Mouse (Mus musculus): ENCODE measurements around the gene Scamp5. TPM values are rescaled to one million over a fixed set of nuclear protein-coding genes. Genes with fewer than 3 reads are reported as not detected.

Scamp5 gene
- polyA plus RNA-seq, 1 experiment from 2014 or later, result 65.1 TPM

DNA sequence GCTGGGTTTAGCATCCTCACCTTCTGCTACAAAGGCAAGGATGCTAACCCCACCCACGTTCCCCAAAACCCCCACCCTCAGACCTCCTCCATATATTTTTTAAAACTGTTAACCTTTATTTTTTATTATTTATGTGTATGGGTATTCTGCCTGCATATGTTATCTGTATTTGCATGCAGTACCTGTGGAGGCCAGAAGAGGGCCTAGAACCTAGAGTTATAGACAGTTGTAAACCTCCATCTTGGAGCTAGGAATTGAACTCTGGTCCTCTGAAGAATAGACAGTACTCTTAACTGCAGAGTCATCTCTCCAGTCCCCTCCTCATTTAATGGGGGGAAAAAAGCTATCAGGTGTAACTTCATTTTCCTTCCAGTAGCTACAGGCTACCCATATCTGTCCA, 18.1 kb downstream of the Scamp5 start:
- Histone ChIP-seq H3K4me2 (no peak overlapping the region), H3K27ac (replicated peaks) (no peak overlapping the region), H3K27me3 (no peaks in the 10 kb centered on the region), H3K9me3 (no peaks in the 10 kb centered on the region), H3K9ac (no peak overlapping the region), H3K4me1 (replicated peaks) (no peaks in the 10 kb centered on the region), H3K4me3 (no peak overlapping the region), H3K36me3 (peaks cover 66% of the 10 kb centered on the region)
- no peak for ATAC-seq (ENCODE audit: low read depth)
- WGBS, result 85% methylated on average over 1 of the region's 1 CpGs

DNA sequence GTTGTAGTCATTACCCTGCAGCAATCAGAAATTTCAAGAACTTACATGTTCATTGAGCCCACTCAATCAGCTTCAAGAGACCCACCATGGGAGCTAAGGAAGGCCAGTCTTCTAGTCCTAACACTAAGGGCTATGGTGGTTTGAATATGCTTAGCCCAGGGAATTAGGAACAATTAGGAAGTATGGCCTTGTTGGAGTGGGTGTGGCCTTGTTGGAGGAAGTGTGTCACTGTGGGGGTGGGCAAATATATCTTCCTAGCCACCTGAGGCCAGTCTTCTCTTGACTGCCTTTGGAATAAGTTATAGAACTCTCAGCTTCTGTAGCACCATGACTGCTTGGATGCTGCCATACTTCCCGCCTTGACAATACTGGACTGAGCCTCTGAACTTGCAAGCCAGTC, 27.2 kb downstream of the Scamp5 start:
- 95% methylated on average over 1 of the region's 1 CpGs for WGBS
- 0 out of 2 replicates have a peak, but pooled peaks have one; percentile 4 for ATAC-seq (ENCODE audit: low read depth)
- Histone ChIP-seq H3K36me3 (peaks cover 39% of the 10 kb centered on the region), H3K9me3 (no peaks in the 10 kb centered on the region), H3K27ac (replicated peaks) (no peak overlapping the region), H3K4me2 (no peak overlapping the region), H3K27me3 (no peaks in the 10 kb centered on the region), H3K9ac (no peak overlapping the region), H3K4me3 (no peak overlapping the region), H3K4me1 (replicated peaks) (peaks cover 9% of the 10 kb centered on the region)

DNA sequence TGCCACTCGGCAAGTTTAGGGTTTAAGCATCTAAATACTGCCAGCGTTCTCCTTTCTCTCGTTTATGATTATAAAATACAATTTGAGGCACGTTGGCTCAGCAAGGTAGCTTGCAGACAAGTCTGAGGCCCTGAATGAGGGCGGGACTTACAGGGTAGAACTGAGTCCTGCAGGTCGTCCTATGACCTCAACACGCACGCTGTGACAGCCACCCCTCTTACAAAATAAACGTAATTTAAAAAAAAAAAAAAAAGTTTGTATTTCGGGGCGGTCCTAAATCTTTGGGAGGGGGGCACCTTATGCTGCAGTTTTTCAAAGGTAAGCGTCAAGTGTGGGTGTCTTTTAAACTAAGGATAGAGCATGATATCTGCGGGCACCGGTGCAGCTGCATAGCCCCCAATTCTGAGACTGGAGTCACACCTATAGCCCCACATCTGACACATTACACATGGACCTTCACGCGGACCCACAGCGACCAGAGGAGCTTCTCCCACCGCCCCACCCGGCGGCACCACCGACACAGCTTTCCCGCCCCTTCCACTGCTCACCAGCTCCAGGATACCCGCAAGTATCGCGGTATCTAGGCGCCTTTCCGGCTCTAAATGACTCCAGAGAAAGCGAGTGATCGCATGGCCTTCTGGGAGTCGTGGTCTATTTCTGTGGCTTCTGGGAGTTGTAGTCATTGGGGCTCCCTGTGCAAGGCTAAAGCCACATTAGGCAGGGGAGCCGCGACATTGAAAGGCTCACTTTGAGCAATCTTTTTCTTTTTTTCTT, 28.2 kb downstream of the Scamp5 start, which contains the start of gene Ppcdc:
Ppcdc (minus strand) TSS at position 603 of the 774 bp plus-strand sequence.
- Histone ChIP-seq H3K4me2 (peak within 1 kb of the TSS; percentile 66), H3K9ac (peak within 1 kb of the TSS; percentile 74), H3K36me3 (peaks cover 30% of the 10 kb centered on the region), H3K27ac (replicated peaks) (peak within 1 kb of the TSS; percentile 54), H3K9me3 (no peaks in the 10 kb centered on the region), H3K4me1 (replicated peaks) (peaks cover 9% of the 10 kb centered on the region), H3K4me3 (peak within 1 kb of the TSS; percentile 52), H3K27me3 (no peaks in the 10 kb centered on the region)
- 3% methylated on average over 32 of the region's 32 CpGs for WGBS
- peak; percentile 97 for ATAC-seq (ENCODE audit: low read depth)

DNA sequence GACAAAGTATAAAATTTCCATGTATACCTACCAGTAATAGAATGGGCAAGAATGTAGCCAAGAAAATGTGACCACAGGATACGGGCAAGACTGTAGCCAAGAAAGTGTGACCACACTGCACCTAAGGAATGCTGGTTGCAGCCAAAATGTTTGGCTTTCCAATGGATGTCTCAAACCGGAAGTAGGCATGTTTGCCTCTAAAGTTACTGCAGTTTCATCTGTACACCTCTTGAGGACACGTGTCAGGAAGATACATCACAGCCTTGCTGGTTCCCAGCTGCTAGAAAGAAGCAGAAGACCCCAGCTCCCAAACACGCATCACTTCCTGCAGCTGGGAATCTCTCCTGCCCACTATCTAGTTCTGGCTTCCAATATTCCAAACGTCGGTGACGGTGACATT, 28.8 kb downstream of the Scamp5 start:
- ATAC-seq (ENCODE audit: low read depth), result no peak
- WGBS, result 53% methylated on average over 7 of the region's 7 CpGs
- Histone ChIP-seq H3K27me3 (no peaks in the 10 kb centered on the region), H3K4me2 (peak overlapping the region; percentile 66), H3K27ac (replicated peaks) (no peak overlapping the region), H3K4me1 (replicated peaks) (peaks cover 9% of the 10 kb centered on the region), H3K9me3 (no peaks in the 10 kb centered on the region), H3K4me3 (peak overlapping the region; percentile 52), H3K9ac (peak overlapping the region; percentile 74), H3K36me3 (peaks cover 24% of the 10 kb centered on the region)

DNA sequence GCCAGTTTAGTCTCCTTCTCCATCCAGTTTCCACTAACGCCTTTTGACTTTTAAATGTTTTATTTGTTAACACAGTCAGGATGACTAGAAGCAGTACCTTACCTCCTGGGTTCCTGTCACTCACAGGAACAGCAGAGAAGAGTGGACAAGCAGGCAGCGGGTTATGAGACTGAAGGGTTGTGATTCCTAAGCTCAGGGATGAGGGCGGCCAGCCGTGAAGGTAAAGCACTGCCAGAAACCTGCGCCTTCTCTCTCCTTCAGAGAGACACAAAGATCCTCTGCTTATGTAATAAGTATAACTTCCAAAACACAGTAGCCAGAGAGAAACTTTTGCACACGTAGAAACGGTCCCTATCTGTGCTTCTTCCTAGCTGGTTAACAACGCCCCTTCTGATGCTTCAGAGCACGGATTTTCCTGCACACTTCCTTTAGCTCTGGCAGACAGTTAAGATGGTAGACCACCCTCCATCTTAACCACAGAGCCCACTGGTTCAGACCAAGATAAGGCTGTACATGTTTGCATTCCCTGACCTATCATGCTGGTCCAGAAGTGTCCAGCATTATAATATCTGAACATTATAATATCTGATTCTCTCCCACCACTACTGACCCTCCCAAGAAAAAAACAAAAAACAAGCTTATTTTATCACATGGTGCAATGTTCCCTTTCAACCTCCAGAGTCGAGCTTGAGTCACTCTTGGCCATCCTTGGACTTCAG, 29.8 kb downstream of the Scamp5 start:
- ATAC-seq (ENCODE audit: low read depth), result no peak
- Histone ChIP-seq H3K4me1 (replicated peaks) (peaks cover 14% of the 10 kb centered on the region), H3K9me3 (no peaks in the 10 kb centered on the region), H3K9ac (no peak overlapping the region), H3K4me3 (no peak overlapping the region), H3K27ac (replicated peaks) (no peak overlapping the region), H3K4me2 (no peak overlapping the region), H3K27me3 (no peaks in the 10 kb centered on the region), H3K36me3 (peaks cover 15% of the 10 kb centered on the region)
- WGBS, result 85% methylated on average over 10 of the region's 10 CpGs

DNA sequence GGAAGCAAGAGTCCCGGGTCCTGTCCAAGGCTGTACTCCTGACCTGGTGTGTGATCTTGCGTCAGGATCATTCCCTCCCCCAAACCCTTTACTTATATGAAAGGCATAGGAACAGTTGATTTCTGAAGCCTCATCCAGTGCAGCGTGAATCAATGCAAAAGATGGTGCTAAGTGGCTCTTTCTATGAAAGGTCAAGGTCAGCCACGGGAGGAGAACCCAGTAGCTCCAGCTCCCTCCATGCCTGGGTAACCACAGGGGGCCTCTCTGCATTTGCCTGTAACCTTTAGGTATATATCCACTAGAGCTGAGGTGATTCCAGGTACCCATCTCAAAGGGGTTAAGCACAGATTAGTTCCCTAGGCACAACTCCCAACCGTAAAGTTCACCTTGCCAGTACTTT, 31.7 kb downstream of the Scamp5 start:
- ATAC-seq (ENCODE audit: low read depth), result no peak
- H3K4me3 ChIP-seq, result no peak overlapping the region

DNA sequence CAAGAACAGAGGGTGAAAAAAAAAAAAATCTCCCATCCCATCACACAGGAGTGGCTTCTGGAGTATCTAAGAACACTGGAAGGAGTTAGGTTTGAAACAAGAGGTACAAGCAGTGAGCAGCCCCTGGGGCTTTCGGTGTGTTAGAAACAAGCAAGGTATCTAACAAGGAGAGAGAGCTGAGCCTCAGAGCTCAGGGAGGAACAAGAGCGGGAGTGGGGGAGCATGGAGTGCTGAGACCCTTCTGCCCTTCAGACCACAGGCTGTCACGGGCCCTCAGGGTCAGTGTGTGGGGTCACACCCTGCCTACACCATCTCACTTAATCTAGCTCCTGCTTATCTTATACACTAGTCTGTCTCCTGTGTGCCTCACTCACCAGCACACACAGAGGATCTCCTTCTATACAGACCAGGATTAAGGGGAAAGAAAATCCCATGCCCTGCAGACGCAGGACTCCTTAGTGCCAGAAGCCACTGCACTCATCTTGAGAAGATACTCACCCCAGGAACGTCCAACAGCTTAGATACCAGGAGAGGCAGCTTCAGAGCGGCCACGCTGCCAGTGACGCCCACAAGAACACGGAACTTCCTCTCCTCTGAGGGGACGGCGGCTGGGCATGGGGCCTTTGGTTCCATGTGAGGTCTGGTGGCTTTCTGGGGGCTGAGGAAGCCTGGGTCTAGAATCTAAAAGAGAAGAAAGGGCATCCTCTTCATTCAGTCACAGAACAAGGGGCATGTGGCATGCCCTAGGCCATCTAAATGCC, 33.3 kb downstream of the Scamp5 start:
- Histone ChIP-seq H3K4me2 (no peak overlapping the region), H3K27ac (replicated peaks) (no peak overlapping the region), H3K4me1 (replicated peaks) (peaks cover 30% of the 10 kb centered on the region), H3K9me3 (no peaks in the 10 kb centered on the region), H3K36me3 (peaks cover 4% of the 10 kb centered on the region; the same call in 1 of the 2 replicates), H3K9ac (no peak overlapping the region), H3K4me3 (no peak overlapping the region), H3K27me3 (no peaks in the 10 kb centered on the region)
- ATAC-seq (ENCODE audit: low read depth), result no peak
- WGBS, result 89% methylated on average over 11 of the region's 11 CpGs

More for the DNA sequence above, 31.7 kb downstream of the Scamp5 start:
- Histone ChIP-seq H3K4me1 (replicated peaks) (peaks cover 25% of the 10 kb centered on the region), H3K4me2 (no peak overlapping the region), H3K9me3 (no peaks in the 10 kb centered on the region), H3K27ac (replicated peaks) (no peak overlapping the region), H3K27me3 (no peaks in the 10 kb centered on the region), H3K9ac (peak overlapping the region; percentile 17; the same call in 1 of the 2 replicates), H3K36me3 (peaks cover 4% of the 10 kb centered on the region; the same call in 1 of the 2 replicates)
- WGBS, result 87% methylated on average over 5 of the region's 5 CpGs

DNA sequence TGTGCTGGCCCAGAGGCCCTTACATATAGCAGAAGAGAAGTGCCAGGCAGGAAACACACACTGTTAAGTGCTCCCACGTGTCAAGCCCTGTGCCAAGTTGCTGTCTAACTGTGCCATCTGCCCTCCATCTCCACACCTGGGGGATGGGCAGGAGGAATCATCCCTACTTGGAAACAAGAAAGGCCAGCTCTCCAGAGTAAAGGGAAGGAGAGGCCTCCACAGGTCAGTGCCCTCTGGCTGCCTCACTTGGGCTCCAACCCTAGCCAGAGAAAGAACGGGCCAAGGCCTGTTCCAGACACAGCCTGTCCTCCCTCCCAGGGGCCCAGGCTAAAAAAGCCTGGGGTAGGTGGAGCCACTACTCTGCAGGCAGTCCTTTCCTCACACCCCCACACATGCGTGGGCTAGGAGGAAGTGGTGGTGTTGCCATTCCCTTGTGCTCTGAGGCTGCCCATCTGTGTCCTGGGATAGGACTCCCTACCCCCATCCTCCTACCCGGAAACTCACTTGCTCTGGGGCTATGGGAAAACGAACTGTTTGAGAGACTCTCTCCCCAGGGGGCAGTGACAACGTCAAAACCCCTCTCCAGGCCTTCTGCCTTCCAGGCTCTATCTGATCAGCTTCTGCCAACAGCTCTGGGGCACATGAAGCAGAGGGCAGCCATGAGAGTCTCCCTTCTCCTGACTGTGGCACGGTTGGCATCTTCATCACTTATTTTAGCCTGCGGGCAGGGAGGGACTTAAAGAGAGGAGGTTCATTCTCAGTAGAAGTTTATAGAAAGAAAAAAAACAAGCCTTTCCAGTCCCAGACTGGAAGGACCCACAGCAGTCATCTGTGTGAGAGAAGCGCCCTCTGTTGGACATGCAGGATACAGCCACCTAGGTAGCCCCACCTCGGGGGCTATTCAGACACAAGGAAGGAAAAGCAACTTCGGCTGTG, 34.5 kb downstream of the Scamp5 start:
- Histone ChIP-seq H3K4me1 (replicated peaks) (peaks cover 21% of the 10 kb centered on the region), H3K9me3 (no peaks in the 10 kb centered on the region), H3K36me3 (peaks cover 4% of the 10 kb centered on the region; the same call in 1 of the 2 replicates), H3K27me3 (no peaks in the 10 kb centered on the region), H3K27ac (replicated peaks) (peak overlapping the region; percentile 49), H3K4me2 (no peak overlapping the region), H3K9ac (peak overlapping the region; percentile 41; the same call in 1 of the 2 replicates), H3K4me3 (no peak overlapping the region)
- ATAC-seq (ENCODE audit: low read depth), result peak; percentile 55
- 16% methylated on average over 11 of the region's 11 CpGs for WGBS

DNA sequence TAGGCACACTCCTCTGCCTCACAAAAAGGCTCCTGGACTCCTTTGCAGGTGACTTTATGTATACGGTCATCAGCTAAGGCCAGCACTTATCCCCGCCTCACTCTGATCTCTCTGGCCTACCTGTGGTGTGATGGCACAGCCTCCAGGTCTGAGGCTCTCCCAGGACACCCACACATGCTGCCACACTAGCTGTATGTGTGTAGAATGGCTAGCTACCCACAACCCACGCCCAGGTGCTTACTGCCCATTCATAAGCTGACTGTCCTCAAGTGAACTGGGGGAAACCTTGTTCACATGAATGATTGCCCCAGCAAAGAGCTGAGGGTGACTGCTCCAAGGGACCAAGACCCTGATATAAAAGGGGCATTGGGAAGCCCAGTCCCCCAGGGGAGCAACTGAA, 35.4 kb downstream of the Scamp5 start:
- H3K9me3 ChIP-seq, result no peaks in the 10 kb centered on the region
- H3K27ac ChIP-seq (replicated peaks), result peak overlapping the region; percentile 18; the same call in 1 of the 2 replicates
- ATAC-seq (ENCODE audit: low read depth), result no peak
- WGBS, result 90% methylated on average over 3 of the region's 3 CpGs
- no peaks in the 10 kb centered on the region for H3K27me3 ChIP-seq
- H3K36me3 ChIP-seq, result peaks cover 4% of the 10 kb centered on the region; the same call in 1 of the 2 replicates
- no peak overlapping the region for H3K4me3 ChIP-seq
- peaks cover 21% of the 10 kb centered on the region for H3K4me1 ChIP-seq (replicated peaks)
- H3K9ac ChIP-seq, result no peak overlapping the region
- H3K4me2 ChIP-seq, result no peak overlapping the region

DNA sequence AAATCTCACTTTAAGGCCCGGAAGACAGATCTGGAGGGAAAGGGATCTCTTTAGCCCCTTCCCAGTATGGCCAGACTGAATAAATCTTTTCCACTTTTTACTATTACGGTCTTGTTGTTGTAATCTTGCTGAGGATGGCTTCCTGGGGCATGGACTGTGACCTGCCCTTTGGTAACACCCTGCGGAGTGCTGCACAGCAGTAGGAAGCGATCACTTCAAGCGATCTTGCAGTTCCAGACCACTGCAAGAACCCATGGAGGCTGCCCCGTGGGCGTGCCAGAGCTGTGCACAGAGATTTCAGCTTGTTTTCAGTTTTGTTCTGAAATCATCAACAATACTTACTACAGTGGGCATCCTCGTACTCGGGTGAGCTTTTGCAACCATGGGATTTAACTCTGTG, 36.7 kb downstream of the Scamp5 start:
- no peak overlapping the region for H3K4me2 ChIP-seq
- H3K4me1 ChIP-seq (replicated peaks), result peaks cover 21% of the 10 kb centered on the region
- H3K27me3 ChIP-seq, result no peaks in the 10 kb centered on the region
- no peak overlapping the region for H3K4me3 ChIP-seq
- ATAC-seq (ENCODE audit: low read depth), result no peak
- WGBS, result 41% methylated on average over 9 of the region's 9 CpGs
- peaks cover 4% of the 10 kb centered on the region; the same call in 1 of the 2 replicates for H3K36me3 ChIP-seq
- no peaks in the 10 kb centered on the region for H3K9me3 ChIP-seq
- no peak overlapping the region for H3K27ac ChIP-seq (replicated peaks)
- H3K9ac ChIP-seq, result no peak overlapping the region

DNA sequence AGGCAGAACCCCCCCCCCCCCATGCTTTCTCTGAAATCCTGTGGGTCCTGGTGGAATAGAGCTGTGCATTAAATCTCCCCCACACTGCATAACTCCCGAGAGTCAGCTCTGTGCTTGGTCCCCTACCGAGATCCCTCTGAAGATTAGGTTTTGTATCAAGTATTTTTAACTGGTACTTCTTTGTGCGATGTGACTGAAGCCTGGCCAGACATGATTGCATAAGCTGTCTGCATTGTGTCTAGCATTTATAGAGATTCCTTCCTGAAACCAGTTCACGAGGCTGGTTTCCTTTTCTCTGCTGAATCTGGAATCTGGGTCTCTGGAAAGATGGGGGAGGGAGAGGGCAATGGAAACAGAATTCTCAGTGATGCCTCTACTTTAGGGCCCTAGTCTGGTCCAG, 39.5 kb downstream of the Scamp5 start:
- Histone ChIP-seq H3K9me3 (no peaks in the 10 kb centered on the region), H3K36me3 (peaks cover 4% of the 10 kb centered on the region; the same call in 1 of the 2 replicates), H3K4me3 (no peak overlapping the region), H3K27me3 (no peaks in the 10 kb centered on the region), H3K4me2 (no peak overlapping the region), H3K27ac (replicated peaks) (no peak overlapping the region), H3K9ac (no peak overlapping the region), H3K4me1 (replicated peaks) (peaks cover 19% of the 10 kb centered on the region)
- ATAC-seq (ENCODE audit: low read depth), result no peak
- WGBS, result 73% methylated on average over 4 of the region's 4 CpGs
